Mouse (Mus musculus): Measurements from ENCODE around the gene 1700016D06Rik. TPM values are rescaled to one million over a fixed set of nuclear protein-coding genes. Genes with fewer than 3 reads are reported as not detected.

Gene 1700016D06Rik
- total and polyA plus RNA-seq, 3 experiments = not detected

- H3K79me2 ChIP-seq (ENCODE audit: control insufficient read depth, insufficient read depth, low read length, poor library complexity) = peaks cover 20% of the 10 kb centered on the region
- peaks cover 17 to 18% of the 10 kb centered on the region in 2 experiments for H3K36me3 ChIP-seq (ENCODE audit: control insufficient read depth in 1 of 2, insufficient read depth in 2 of 2, low read length in 2 of 2)
- no peak overlapping the region for H3K9ac ChIP-seq (ENCODE audit: control insufficient read depth, low read depth, low read length, poor library complexity, severe bottlenecking)
- no peaks in the 10 kb centered on the region for H3K27me3 ChIP-seq (ENCODE audit: control insufficient read depth in 1 of 2, insufficient read depth in 2 of 2, low read length in 2 of 2)
- no peak for DNase-seq (ENCODE audit: low read depth, low spot score)
- H3K4me1 ChIP-seq (ENCODE audit: control insufficient read depth in 1 of 2, insufficient read depth in 2 of 2, low read length in 2 of 2) = peaks cover 0 to 14% of the 10 kb centered on the region in 2 experiments; a peak in 2 of 4 replicates
- no peaks in the 10 kb centered on the region for H3K9me3 ChIP-seq (replicated peaks; ENCODE audit: insufficient read depth, low read length)
- H3K27ac ChIP-seq (ENCODE audit: control insufficient read depth, low read depth, low read length) = no peak overlapping the region
- TF ChIP-seq POLR2A (IDR thresholded peaks at IDR 0.05; ENCODE audit: control insufficient read depth in 1 of 2, insufficient read depth in 1 of 2, low read depth in 1 of 2, low read length in 2 of 2, poor library complexity in 1 of 2) = no peak
- TF ChIP-seq TAL1 (IDR thresholded peaks at IDR 0.05; ENCODE audit: low read length) = no peak
- TF ChIP-seq SMC3 (IDR thresholded peaks at IDR 0.05; ENCODE audit: low read depth, low read length) = no peak
- TF ChIP-seq ZKSCAN1 (IDR thresholded peaks at IDR 0.05; ENCODE audit: low read depth, low read length) = no peak
- TF ChIP-seq POLR2AphosphoS5 (IDR thresholded peaks at IDR 0.05; ENCODE audit: borderline replicate concordance, low read depth, low read length) = no peak
- TF ChIP-seq SIN3A (IDR thresholded peaks at IDR 0.05; ENCODE audit: low read length) = no peak
- TF ChIP-seq GATA1 (IDR thresholded peaks at IDR 0.05; ENCODE audit: low read depth, low read length) = no peak
- no peak for TF ChIP-seq ZNF384 (IDR thresholded peaks at IDR 0.05; ENCODE audit: low read depth, low read length)
- TF ChIP-seq MXI1 (IDR thresholded peaks at IDR 0.05; ENCODE audit: low read depth, low read length) = no peak
- TF ChIP-seq MEF2A (IDR thresholded peaks at IDR 0.05; ENCODE audit: extremely low read depth, insufficient replicate concordance, low read depth, low read length, poor library complexity, severe bottlenecking) = no peak
- no peak for TF ChIP-seq GABPA (IDR thresholded peaks at IDR 0.05; ENCODE audit: low read depth, low read length)
- no peak for TF ChIP-seq BHLHE40 (IDR thresholded peaks at IDR 0.05; ENCODE audit: borderline replicate concordance, low read depth, low read length)
- no peak for TF ChIP-seq ZC3H11A (IDR thresholded peaks at IDR 0.05; ENCODE audit: low read depth, low read length)
- no peak for TF ChIP-seq ETS1 (IDR thresholded peaks at IDR 0.05; ENCODE audit: low read depth, low read length)
- no peak for TF ChIP-seq RCOR1 (IDR thresholded peaks at IDR 0.05; ENCODE audit: low read depth, low read length)
- no peak for TF ChIP-seq NRF1 (IDR thresholded peaks at IDR 0.05; ENCODE audit: insufficient read depth, low read depth, low read length, poor library complexity, severe bottlenecking)
- no peak for TF ChIP-seq ZMIZ1 (IDR thresholded peaks at IDR 0.05; ENCODE audit: low read depth, low read length)
- TF ChIP-seq E2F4 (IDR thresholded peaks at IDR 0.05; ENCODE audit: borderline replicate concordance, low read depth, low read length) = no peak
- H3K4me3 ChIP-seq (ENCODE audit: control insufficient read depth in 1 of 2, insufficient read depth in 1 of 2, low read depth in 2 of 2, low read length in 2 of 2) = no peak overlapping the region
Observed at GRCm38 (mm10) chr8:11628506-11629132, 72.2 kb downstream of the 1700016D06Rik start.

GRCm38 (mm10) chr8:11627717-11628116 is 73.1 kb downstream of the 1700016D06Rik start:
- Histone ChIP-seq H3K36me3 (ENCODE audit: control insufficient read depth in 1 of 2, insufficient read depth in 2 of 2, low read length in 2 of 2) (peaks cover 13 to 19% of the 10 kb centered on the region in 2 experiments), H3K79me2 (ENCODE audit: control insufficient read depth, insufficient read depth, low read length, poor library complexity) (peaks cover 14% of the 10 kb centered on the region), H3K9me3 (replicated peaks; ENCODE audit: insufficient read depth, low read length) (no peaks in the 10 kb centered on the region), H3K27me3 (ENCODE audit: control insufficient read depth in 1 of 2, insufficient read depth in 2 of 2, low read length in 2 of 2) (no peaks in the 10 kb centered on the region), H3K4me1 (ENCODE audit: control insufficient read depth in 1 of 2, insufficient read depth in 2 of 2, low read length in 2 of 2) (peaks cover 0 to 6% of the 10 kb centered on the region in 2 experiments; a peak in 1 of 4 replicates), H3K27ac (ENCODE audit: control insufficient read depth, low read depth, low read length) (no peak overlapping the region), H3K4me3 (ENCODE audit: control insufficient read depth in 1 of 2, insufficient read depth in 1 of 2, low read depth in 2 of 2, low read length in 2 of 2) (no peak overlapping the region), H3K9ac (ENCODE audit: control insufficient read depth, low read depth, low read length, poor library complexity, severe bottlenecking) (no peak overlapping the region)
- TF ChIP-seq MXI1 (IDR thresholded peaks at IDR 0.05; ENCODE audit: low read depth, low read length) = no peak
- no peak for TF ChIP-seq MAX (IDR thresholded peaks at IDR 0.05; ENCODE audit: low read length)
- TF ChIP-seq MYC (IDR thresholded peaks at IDR 0.05; ENCODE audit: low read depth, low read length) = no peak
- no peak for TF ChIP-seq RCOR1 (IDR thresholded peaks at IDR 0.05; ENCODE audit: low read depth, low read length)
- no peak for TF ChIP-seq ELF1 (IDR thresholded peaks at IDR 0.05; ENCODE audit: low read depth, low read length)
- DNase-seq (ENCODE audit: low read depth, low spot score) = no peak

Measured in MEL (cell line).